Mouse (Mus musculus): ENCODE data around the gene A530064D06Rik.
A peak's percentile ranks its signal among the peaks of the same experiment; 100 is the strongest.
"Not testable (repeated sequence)": the region's sequence is repeated elsewhere in the genome, so short reads cannot be mapped to it uniquely, and the experiment has no call there.

Gene A530064D06Rik

GRCm38 (mm10) chr17:48167103-48167502 lies at the start of gene A530064D06Rik:
TSS of gene A530064D06Rik (minus strand) at chr17:48167275.
- not testable (repeated sequence) for DNase-seq (ENCODE audit: low spot score)

GRCm38 (mm10) chr17:48215429-48215828 lies 48.4 kb upstream of the A530064D06Rik start:
- no peak for DNase-seq (ENCODE audit: low spot score)

GRCm38 (mm10) chr17:48213511-48213910 lies 46.4 kb upstream of the A530064D06Rik start:
- DNase-seq (ENCODE audit: low spot score), result no peak

- DNase-seq (ENCODE audit: low spot score), result no peak
Observed at GRCm38 (mm10) chr17:48212596-48212995, 45.5 kb upstream of the A530064D06Rik start.

GRCm38 (mm10) chr17:48203086-48203485 lies 36.0 kb upstream of the A530064D06Rik start:
- DNase-seq (ENCODE audit: low spot score), result no peak

- DNase-seq (ENCODE audit: low spot score), result no peak
Observed at GRCm38 (mm10) chr17:48192366-48192765, 25.3 kb upstream of the A530064D06Rik start.

GRCm38 (mm10) chr17:48185252-48185651 lies 18.2 kb upstream of the A530064D06Rik start:
- DNase-seq (ENCODE audit: low spot score), result no peak

GRCm38 (mm10) chr17:48157382-48158076 lies 9.5 kb downstream of the A530064D06Rik start:
- no peak for DNase-seq (ENCODE audit: low spot score)

- no peak for DNase-seq (ENCODE audit: low spot score)
Observed at GRCm38 (mm10) chr17:48146120-48146519, 21.0 kb downstream of the A530064D06Rik start, which contains the start of gene 9830107B12Rik. TSS of gene 9830107B12Rik (minus strand) at chr17:48146268.

- no peak for DNase-seq (ENCODE audit: low spot score)
Observed at GRCm38 (mm10) chr17:48132810-48133209, 34.3 kb downstream of the A530064D06Rik start.

- DNase-seq (ENCODE audit: low spot score), result no peak
Observed at GRCm38 (mm10) chr17:48120456-48120855, 46.6 kb downstream of the A530064D06Rik start.

- peak; percentile 51 for DNase-seq (ENCODE audit: low spot score)
Observed at GRCm38 (mm10) chr17:48119656-48120055, 47.4 kb downstream of the A530064D06Rik start.

GRCm38 (mm10) chr17:48118570-48118969 lies 48.5 kb downstream of the A530064D06Rik start:
- DNase-seq (ENCODE audit: low spot score), result no peak

GRCm38 (mm10) chr17:48110547-48111287 lies 56.4 kb downstream of the A530064D06Rik start:
- no peak for DNase-seq (ENCODE audit: low spot score)

GRCm38 (mm10) chr17:48108520-48108919 lies 58.6 kb downstream of the A530064D06Rik start:
- no peak for DNase-seq (ENCODE audit: low spot score)

- no peak for DNase-seq (ENCODE audit: low spot score)
Observed at GRCm38 (mm10) chr17:48107862-48108261, 59.2 kb downstream of the A530064D06Rik start.

- no peak for DNase-seq (ENCODE audit: low spot score)
Observed at GRCm38 (mm10) chr17:48107333-48107732, 59.7 kb downstream of the A530064D06Rik start.

GRCm38 (mm10) chr17:48100441-48101417 lies 66.3 kb downstream of the A530064D06Rik start:
- peak; percentile 69 for DNase-seq (ENCODE audit: low spot score)

GRCm38 (mm10) chr17:48099312-48099711 lies 67.8 kb downstream of the A530064D06Rik start:
- no peak for DNase-seq (ENCODE audit: low spot score)

Data from ovary, postnatal 10 days (tissue).